Mouse (Mus musculus) thymus, postnatal 25 days (tissue): ENCODE measurements around the gene Slc38a4.

ENCODE experiments used
- DNase-seq: peaks from one replicate; pipeline ENCODE4 v3.0.0; 2022

Gene Slc38a4

GRCm38 (mm10) chr15:97050436-97050835, 5.3 kb downstream of the Slc38a4 start:
- DNase-seq: no peak

GRCm38 (mm10) chr15:97050011-97050410, 5.7 kb downstream of the Slc38a4 start:
- DNase-seq: no peak

- no peak for DNase-seq
Measured at GRCm38 (mm10) chr15:97049281-97049841, 6.4 kb downstream of the Slc38a4 start.

GRCm38 (mm10) chr15:97048267-97048666, 7.5 kb downstream of the Slc38a4 start:
- no peak for DNase-seq

- no peak for DNase-seq
Measured at GRCm38 (mm10) chr15:97043921-97044320, 11.8 kb downstream of the Slc38a4 start.

- no peak for DNase-seq
Measured at GRCm38 (mm10) chr15:97042001-97042491, 13.7 kb downstream of the Slc38a4 start.

- no peak for DNase-seq
Measured at GRCm38 (mm10) chr15:97041182-97041581, 14.6 kb downstream of the Slc38a4 start.

- no peak for DNase-seq
Measured at GRCm38 (mm10) chr15:97037710-97038109, 18.0 kb downstream of the Slc38a4 start.

- DNase-seq: no peak
Measured at GRCm38 (mm10) chr15:97035892-97036291, 19.9 kb downstream of the Slc38a4 start.

GRCm38 (mm10) chr15:97033485-97033991, 22.2 kb downstream of the Slc38a4 start:
- DNase-seq: no peak

- DNase-seq: no peak
Measured at GRCm38 (mm10) chr15:97031886-97032285, 23.9 kb downstream of the Slc38a4 start.

- DNase-seq: no peak
Measured at GRCm38 (mm10) chr15:97030984-97031492, 24.7 kb downstream of the Slc38a4 start.

GRCm38 (mm10) chr15:97030136-97030535, 25.6 kb downstream of the Slc38a4 start:
- DNase-seq: no peak

GRCm38 (mm10) chr15:97029064-97029791, 26.5 kb downstream of the Slc38a4 start:
- no peak for DNase-seq

GRCm38 (mm10) chr15:97028651-97029050, 27.1 kb downstream of the Slc38a4 start:
- DNase-seq: no peak

GRCm38 (mm10) chr15:97028046-97028634, 27.6 kb downstream of the Slc38a4 start:
- no peak for DNase-seq

GRCm38 (mm10) chr15:97026670-97027069, 29.1 kb downstream of the Slc38a4 start:
- DNase-seq: no peak

GRCm38 (mm10) chr15:97022764-97023163, 33.0 kb downstream of the Slc38a4 start:
- DNase-seq: no peak

- no peak for DNase-seq
Measured at GRCm38 (mm10) chr15:97022213-97022612, 33.5 kb downstream of the Slc38a4 start.

- no peak for DNase-seq
Measured at GRCm38 (mm10) chr15:97020221-97020620, 35.5 kb downstream of the Slc38a4 start.

- DNase-seq: no peak
Measured at GRCm38 (mm10) chr15:97019323-97019722, 36.4 kb downstream of the Slc38a4 start.

- DNase-seq: no peak
Measured at GRCm38 (mm10) chr15:97017195-97017594, 38.6 kb downstream of the Slc38a4 start.

- no peak for DNase-seq
Measured at GRCm38 (mm10) chr15:97015036-97015596, 40.6 kb downstream of the Slc38a4 start.
